Mouse (Mus musculus) limb, embryonic 14.5 days (tissue): ENCODE results near the gene Ppt2. TPM values are rescaled to one million over a fixed set of nuclear protein-coding genes. Genes with fewer than 3 reads are reported as not detected.

Experiments used
- ATAC-seq: fragments of 200-750 bp; cut with Nextera tagmentation; 2 replicates; pipeline ENCODE4 v1.8.0; 2017; ENCODE audit warnings: low read depth, moderate number of reproducible peaks, moderate TSS enrichment; ENCODE audit not compliant: low FRiP score
- DNase-seq: peaks from one replicate; pipeline ENCODE4 v3.0.0-alpha.2; 2015; ENCODE audit warnings: low spot score
- H3K27ac ChIP-seq: fragments of 300-500 bp; sonication (generic); replicated peaks from 2 replicates; pipeline ENCODE4 v1.5.1; 2014; ENCODE audit warnings: low read depth, mild to moderate bottlenecking, low read length, moderate library complexity, mixed read lengths
- H3K27me3 ChIP-seq: fragments of 300-500 bp; sonication (generic); 2 replicates; pipeline ENCODE4 v1.6.1; 2014; ENCODE audit warnings: low read length, mixed read lengths; ENCODE audit not compliant: control insufficient read depth, insufficient read depth
- H3K36me3 ChIP-seq: fragments of 300-500 bp; sonication (generic); 2 replicates; pipeline ENCODE4 v1.6.1; 2014; ENCODE audit warnings: mild to moderate bottlenecking, low read length, moderate library complexity, mixed read lengths; ENCODE audit not compliant: control insufficient read depth, insufficient read depth
- H3K4me1 ChIP-seq: fragments of 300-500 bp; sonication (generic); 2 replicates; pipeline ENCODE4 v1.6.1; 2014; ENCODE audit warnings: antibody characterized with exemption, low read length, mixed read lengths; ENCODE audit not compliant: control insufficient read depth, insufficient read depth
- H3K4me2 ChIP-seq: fragments of 300-500 bp; sonication (generic); replicated peaks from 2 replicates; pipeline ENCODE4 v1.6.1; 2014; ENCODE audit warnings: low read depth, mild to moderate bottlenecking, low read length, moderate library complexity; ENCODE audit not compliant: severe bottlenecking
- H3K4me3 ChIP-seq: fragments of 300-500 bp; sonication (generic); replicated peaks from 2 replicates; pipeline ENCODE4 v1.5.1; 2014; ENCODE audit warnings: low read length
- H3K9ac ChIP-seq: fragments of 300-500 bp; sonication (generic); 2 replicates; pipeline ENCODE4 v1.6.1; 2014; ENCODE audit warnings: mild to moderate bottlenecking, low read depth, low read length, moderate library complexity; ENCODE audit not compliant: severe bottlenecking
- H3K9me3 ChIP-seq: fragments of 300-500 bp; sonication (generic); 2 replicates; pipeline ENCODE4 v1.6.1; 2016; ENCODE audit warnings: low read length; ENCODE audit not compliant: control insufficient read depth
- POLR2A ChIP-seq: fragments of 200-500 bp; IDR thresholded peaks from 2 replicates; pipeline ENCODE4 v1.8.0; 2012; ENCODE audit warnings: inconsistent platforms, mild to moderate bottlenecking, moderate library complexity, borderline replicate concordance; ENCODE audit not compliant: insufficient read depth, insufficient read length; ENCODE audit errors: extremely low read depth
- WGBS: fragments of 180-500 bp; shearing (Covaris S2); extraction: QIAGEN DNeasy Blood & Tissue Kit; methylation state at CpG from one replicate; pipeline ENCODE4 v1.1.7; 2014; 5-methylcytosine and 5-hydroxymethylcytosine counted together
- polyA plus RNA-seq, 2 experiments: library from polyadenylated mRNA; depleted of rRNA in 1 of 2; stranded (reverse) in 1 of 2; unstranded in 1 of 2; fragments of >200 nt; fragmentation: Nextera tagmentation in 1 of 2; extraction: Ambion mirVana in 1 of 2; gene quantifications; 2 replicates each; pipeline versions ENCODE4 v1.2.1 to v1.2.3; 2012 to 2014

The Ppt2 gene
- polyA plus RNA-seq, 2 experiments, result 29.9 to 39.6 TPM

DNA sequence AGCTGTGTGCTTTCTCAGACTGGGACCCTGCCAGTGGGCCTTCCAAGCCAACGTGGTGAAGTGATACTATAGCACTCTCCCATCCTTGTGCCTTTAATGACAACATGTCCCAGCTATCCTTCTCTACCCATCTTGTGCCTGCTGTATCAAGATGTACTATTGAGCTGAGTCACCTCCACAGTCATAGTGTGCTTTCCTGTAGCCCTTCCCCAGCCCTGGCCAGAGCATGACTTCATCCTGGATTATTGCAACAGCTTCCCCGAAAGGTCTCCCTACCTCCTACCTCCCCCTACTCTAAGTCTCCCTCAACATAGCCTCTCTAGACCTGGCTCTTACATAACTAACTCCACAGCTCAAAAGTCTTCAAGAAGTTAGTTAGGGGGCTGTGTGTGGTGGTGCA is 7.4 kb upstream of the Ppt2 start:
- DNase-seq, result no peak
- peaks cover 23% of the 10 kb centered on the region for H3K27me3 ChIP-seq
- no peak overlapping the region for H3K9ac ChIP-seq
- no peaks in the 10 kb centered on the region for H3K9me3 ChIP-seq
- ATAC-seq, result no peak
- TF ChIP-seq POLR2A, result no peak
- 56% methylated on average over 2 of the region's 2 CpGs for WGBS
- no peak overlapping the region for H3K4me2 ChIP-seq
- no peak overlapping the region for H3K4me3 ChIP-seq
- no peak overlapping the region for H3K27ac ChIP-seq
- peaks cover 12% of the 10 kb centered on the region for H3K4me1 ChIP-seq
- no peaks in the 10 kb centered on the region for H3K36me3 ChIP-seq

DNA sequence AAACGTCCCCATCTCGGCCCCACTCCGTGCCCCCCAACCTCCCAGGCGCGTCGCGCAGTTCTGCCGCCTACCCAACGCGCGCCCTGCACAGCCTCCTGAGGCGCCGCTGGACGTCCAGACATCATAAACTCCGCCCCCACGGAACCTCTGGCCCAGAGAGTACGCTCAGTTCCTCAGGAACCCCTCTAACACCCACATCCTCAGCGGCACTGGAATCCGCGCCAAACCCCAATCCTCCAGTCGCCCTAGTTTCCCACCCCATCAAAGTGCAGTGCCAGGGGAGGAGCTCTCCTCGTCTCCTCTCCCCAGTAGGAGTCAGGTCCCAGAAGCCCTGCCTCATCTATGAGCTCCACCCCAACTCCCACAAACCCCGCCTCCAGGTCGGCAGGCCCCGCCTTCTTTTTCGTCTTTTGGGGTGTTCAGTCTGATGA is 4.0 kb upstream of the Ppt2 start:
- peaks cover 26% of the 10 kb centered on the region for H3K4me1 ChIP-seq
- H3K4me3 ChIP-seq, result peak overlapping the region; percentile 38
- no peak for TF ChIP-seq POLR2A
- WGBS, result 2% methylated on average over 24 of the region's 26 CpGs
- peak; percentile 25; the same call in 1 of the 2 replicates for ATAC-seq
- DNase-seq, result peak; percentile 34
- H3K36me3 ChIP-seq, result no peaks in the 10 kb centered on the region
- H3K9me3 ChIP-seq, result no peaks in the 10 kb centered on the region
- H3K4me2 ChIP-seq, result peak overlapping the region; percentile 79
- H3K9ac ChIP-seq, result peak overlapping the region; percentile 44
- no peak overlapping the region for H3K27ac ChIP-seq
- peaks cover 36% of the 10 kb centered on the region for H3K27me3 ChIP-seq

DNA sequence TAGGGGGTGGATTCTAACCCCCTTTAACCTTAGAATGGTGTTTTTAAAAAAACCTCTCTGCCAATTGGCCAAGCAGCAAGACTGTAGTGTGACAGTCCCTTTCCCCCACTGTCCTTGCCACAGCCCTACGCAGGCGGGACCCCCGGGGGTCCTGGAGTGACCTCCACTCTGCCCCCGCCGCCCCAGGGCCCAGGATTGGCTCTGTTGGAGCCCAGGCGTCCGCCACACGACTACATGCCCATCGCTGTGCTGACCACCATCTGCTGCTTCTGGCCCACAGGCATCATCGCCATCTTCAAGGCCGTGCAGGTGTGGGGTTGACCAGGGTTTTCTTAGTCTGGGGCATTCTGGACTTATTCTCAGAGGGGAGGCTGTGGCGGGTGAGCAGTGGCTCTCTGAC is 3.3 kb upstream of the Ppt2 start:
- ATAC-seq (no peak), DNase-seq (no peak)
- 11% methylated on average over 11 of the region's 12 CpGs for WGBS
- Histone ChIP-seq H3K4me2 (peak overlapping the region; percentile 79), H3K4me3 (peak overlapping the region; percentile 38), H3K4me1 (peaks cover 26% of the 10 kb centered on the region), H3K27me3 (peaks cover 36% of the 10 kb centered on the region), H3K9me3 (no peaks in the 10 kb centered on the region), H3K9ac (peak overlapping the region; percentile 44), H3K36me3 (no peaks in the 10 kb centered on the region), H3K27ac (no peak overlapping the region)
- TF ChIP-seq POLR2A, result no peak

DNA sequence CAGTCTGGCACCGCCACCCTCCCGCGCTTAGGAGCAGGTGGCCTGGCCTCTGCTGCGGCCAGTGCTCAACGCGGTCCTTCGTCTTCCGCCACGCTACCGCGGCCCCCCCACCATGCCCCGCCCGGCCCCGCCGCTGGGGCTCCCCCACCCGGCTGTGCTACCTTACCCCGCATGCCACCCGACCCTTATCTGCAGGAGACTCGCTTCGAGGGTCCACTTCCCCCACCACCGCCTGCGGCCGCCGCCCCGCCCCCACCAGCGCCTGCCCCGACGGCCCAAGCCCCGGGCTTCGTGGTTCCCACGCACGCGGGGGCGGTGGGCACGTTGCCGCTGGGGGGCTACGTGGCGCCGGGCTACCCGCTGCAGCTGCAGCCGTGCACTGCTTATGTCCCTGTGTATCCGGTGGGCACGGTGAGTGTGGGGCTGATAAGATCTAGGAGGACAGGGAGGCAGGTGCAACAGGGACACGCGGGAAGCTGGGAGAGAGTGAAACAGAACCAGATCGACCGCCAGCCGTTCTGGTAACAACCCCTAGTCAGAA is 2.5 kb upstream of the Ppt2 start:
- ATAC-seq, result no peak
- H3K4me2 ChIP-seq, result peak overlapping the region; percentile 43
- peaks cover 30% of the 10 kb centered on the region for H3K4me1 ChIP-seq
- no peaks in the 10 kb centered on the region for H3K9me3 ChIP-seq
- 3% methylated on average over 42 of the region's 48 CpGs for WGBS
- no peak for TF ChIP-seq POLR2A
- H3K27me3 ChIP-seq, result peaks cover 36% of the 10 kb centered on the region
- H3K4me3 ChIP-seq, result peak overlapping the region; percentile 38
- no peak overlapping the region for H3K9ac ChIP-seq
- no peaks in the 10 kb centered on the region for H3K36me3 ChIP-seq
- H3K27ac ChIP-seq, result no peak overlapping the region
- no peak for DNase-seq

DNA sequence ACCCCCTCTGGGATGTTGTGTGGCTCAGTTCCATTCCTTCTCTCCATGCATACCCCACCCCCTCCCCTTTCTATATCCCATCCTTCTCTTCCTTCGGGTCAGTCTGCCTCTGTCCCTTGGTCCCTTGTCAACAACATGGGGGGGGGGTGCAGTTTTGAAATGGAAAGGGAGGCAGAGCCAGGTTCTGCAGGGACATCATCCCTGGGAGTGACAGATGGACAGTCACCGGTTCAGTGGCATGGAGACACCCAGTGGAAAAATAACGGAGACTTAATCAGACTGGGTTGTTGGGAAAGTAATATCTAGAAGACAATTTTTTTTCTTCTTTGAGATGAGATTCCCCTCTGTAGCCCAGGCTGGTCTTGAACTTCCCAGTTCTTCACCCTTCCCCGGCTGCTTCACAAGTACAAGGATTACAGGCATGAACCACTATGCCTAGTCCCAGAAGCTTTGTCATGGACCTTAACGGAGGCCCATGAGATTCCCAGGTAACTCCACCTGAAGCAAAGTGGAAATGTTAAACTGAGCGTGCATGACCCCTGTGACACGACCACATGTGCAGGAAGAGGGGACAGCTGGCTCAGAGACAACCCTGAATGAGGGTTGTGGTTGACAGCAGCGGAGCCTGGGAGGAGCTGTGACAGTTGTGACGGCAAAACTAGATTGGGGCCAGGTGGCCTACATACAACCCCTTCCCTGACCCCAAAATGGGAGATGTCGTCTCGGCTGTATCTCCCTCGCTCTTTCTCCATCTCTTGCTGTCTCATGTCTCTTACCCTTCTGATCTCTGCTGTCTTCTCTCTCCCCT is 1.7 kb upstream of the Ppt2 start:
- Histone ChIP-seq H3K4me3 (peak overlapping the region; percentile 81; the same call in 1 of the 2 replicates), H3K4me1 (peaks cover 30% of the 10 kb centered on the region), H3K9ac (no peak overlapping the region), H3K4me2 (peak overlapping the region; percentile 78; the same call in 1 of the 2 replicates), H3K9me3 (no peaks in the 10 kb centered on the region), H3K36me3 (peaks cover 8% of the 10 kb centered on the region), H3K27ac (no peak overlapping the region), H3K27me3 (peaks cover 36% of the 10 kb centered on the region)
- ATAC-seq (no peak), DNase-seq (no peak)
- 17% methylated on average over 12 of the region's 12 CpGs for WGBS
- TF ChIP-seq POLR2A, result no peak
